Mouse (Mus musculus) frontal cortex, postnatal 25 days (tissue): ENCODE data around the gene Pfn1.
A peak's percentile ranks its signal among the peaks of the same experiment; 100 is the strongest.

ENCODE experiments used
- DNase-seq, 2 experiments: peaks; one replicate each; pipeline ENCODE4 v3.0.0; 2022; ENCODE audit warnings: low spot score in 2 of 2

Pfn1 gene

GRCm38 (mm10) chr11:70638293-70638692 is 16.2 kb downstream of the Pfn1 start:
- no peak for DNase-seq

- no peak for DNase-seq
Observed at GRCm38 (mm10) chr11:70637764-70638163, 16.7 kb downstream of the Pfn1 start.

GRCm38 (mm10) chr11:70635601-70636000 is 18.8 kb downstream of the Pfn1 start:
- no peak for DNase-seq

- DNase-seq = no peak
Observed at GRCm38 (mm10) chr11:70630129-70630528, 24.3 kb downstream of the Pfn1 start.

GRCm38 (mm10) chr11:70629557-70629956 is 24.9 kb downstream of the Pfn1 start:
- DNase-seq = no peak

- no peak for DNase-seq
Observed at GRCm38 (mm10) chr11:70628431-70628830, 26.0 kb downstream of the Pfn1 start.

- peak in 1 of 2 experiments; percentile 1 for DNase-seq
Observed at GRCm38 (mm10) chr11:70626877-70627276, 27.6 kb downstream of the Pfn1 start.

GRCm38 (mm10) chr11:70625473-70625872 is 29.0 kb downstream of the Pfn1 start:
- no peak for DNase-seq

GRCm38 (mm10) chr11:70623053-70623742 is 31.2 kb downstream of the Pfn1 start:
- DNase-seq = no peak

GRCm38 (mm10) chr11:70621972-70622814 is 32.3 kb downstream of the Pfn1 start:
- DNase-seq = no peak

GRCm38 (mm10) chr11:70619101-70619500 is 35.3 kb downstream of the Pfn1 start, which contains the start of gene Chrne:
Chrne (minus strand) TSS chr11:70619216.
- DNase-seq = no peak

GRCm38 (mm10) chr11:70615516-70616093 is 38.8 kb downstream of the Pfn1 start, which contains the start of gene 4930544D05Rik:
4930544D05Rik (plus strand) TSS chr11:70615848.
- no peak for DNase-seq

- no peak for DNase-seq
Observed at GRCm38 (mm10) chr11:70615074-70615473, 39.4 kb downstream of the Pfn1 start.

GRCm38 (mm10) chr11:70612505-70612904 is 41.9 kb downstream of the Pfn1 start:
- no peak for DNase-seq

- no peak for DNase-seq
Observed at GRCm38 (mm10) chr11:70610752-70611151, 43.7 kb downstream of the Pfn1 start.

- DNase-seq = no peak
Observed at GRCm38 (mm10) chr11:70608381-70609066, 45.9 kb downstream of the Pfn1 start.

- no peak for DNase-seq
Observed at GRCm38 (mm10) chr11:70607611-70608010, 46.8 kb downstream of the Pfn1 start.

- no peak for DNase-seq
Observed at GRCm38 (mm10) chr11:70606717-70607116, 47.7 kb downstream of the Pfn1 start.

- DNase-seq = peak; percentile 55 to 57
Observed at GRCm38 (mm10) chr11:70605024-70605566, 49.3 kb downstream of the Pfn1 start.
